Mouse (Mus musculus) embryonic fibroblast, embryonic 13.5 days (primary cell): ENCODE data around the gene Hspb9.

Experiments
- CTCF ChIP-seq: IDR thresholded peaks from 2 replicates; pipeline ENCODE4 v1.5.1; 2011; ENCODE audit warnings: mild to moderate bottlenecking, control low read depth, low read length, moderate library complexity, borderline replicate concordance; ENCODE audit not compliant: insufficient read depth
- POLR2A ChIP-seq: IDR thresholded peaks from 2 replicates; pipeline ENCODE4 v1.6.1; 2011; ENCODE audit warnings: low read depth, mild to moderate bottlenecking, control low read depth, low read length, moderate library complexity

DNA sequence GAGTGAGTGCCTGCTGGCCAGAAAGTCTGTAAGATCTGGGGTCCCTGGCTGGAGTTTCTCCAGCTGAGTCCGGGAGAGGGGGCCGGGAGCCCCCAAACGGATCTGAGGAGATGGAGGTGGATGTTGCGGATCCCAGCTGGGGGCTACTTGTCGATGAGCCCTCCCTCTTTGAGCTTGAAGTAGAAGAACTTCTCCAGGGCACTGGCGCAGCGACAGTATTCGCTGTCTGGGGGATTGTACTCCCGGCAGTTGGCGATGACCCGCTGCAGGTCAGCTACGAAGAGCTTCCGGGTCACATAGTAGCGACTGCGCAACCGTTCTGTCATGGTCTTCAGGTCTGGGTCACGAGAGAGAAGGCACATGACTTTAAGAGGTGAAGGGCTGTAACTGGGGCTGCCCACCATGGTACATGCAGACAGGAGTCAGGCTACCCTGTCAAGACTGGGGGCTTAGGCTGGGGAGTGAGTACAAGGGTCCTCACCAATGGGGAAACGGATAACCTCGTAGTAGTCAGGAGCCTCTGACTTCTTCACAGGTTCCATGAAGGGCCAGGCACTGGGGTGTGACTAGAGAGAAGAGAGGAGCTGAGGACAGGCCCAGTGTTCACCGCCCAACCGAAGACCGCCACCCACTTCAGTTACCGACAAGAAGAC is 8.4 kb upstream of the Hspb9 start:
- no peak for TF ChIP-seq CTCF
- TF ChIP-seq POLR2A, result no peak
